Mouse (Mus musculus) spleen, adult 18-20 months (tissue): ENCODE results near the gene Fam107b.
A peak's percentile ranks its signal among the peaks of the same experiment; 100 is the strongest.

ENCODE experiments used
- DNase-seq, 2 experiments: peaks; one replicate each; pipeline ENCODE4 v3.0.0; 2022; ENCODE audit warnings: mixed read lengths in 2 of 2

The Fam107b gene

GRCm38 (mm10) chr2:3787752-3788423 lies 217.6 kb downstream of the Fam107b start:
- no peak for DNase-seq

- DNase-seq = no peak
These were observed 218.1 kb downstream of the Fam107b start for GRCm38 (mm10) chr2:3788424-3788786.

- DNase-seq = no peak
These were observed 226.3 kb downstream of the Fam107b start for GRCm38 (mm10) chr2:3796543-3796942.

GRCm38 (mm10) chr2:3799767-3800554 lies 229.7 kb downstream of the Fam107b start:
- peak; percentile 8 to 57 for DNase-seq

GRCm38 (mm10) chr2:3800555-3800878 lies 230.2 kb downstream of the Fam107b start:
- no peak for DNase-seq

GRCm38 (mm10) chr2:3805742-3806141 lies 235.5 kb downstream of the Fam107b start:
- DNase-seq = no peak

- DNase-seq = no peak
These were observed 240.0 kb downstream of the Fam107b start for GRCm38 (mm10) chr2:3810321-3810720.

GRCm38 (mm10) chr2:3816142-3816609 lies 245.9 kb downstream of the Fam107b start:
- DNase-seq = no peak

- DNase-seq = no peak
These were observed 247.3 kb downstream of the Fam107b start for GRCm38 (mm10) chr2:3817626-3818025.

GRCm38 (mm10) chr2:3822483-3823455 lies 252.5 kb downstream of the Fam107b start:
- no peak for DNase-seq
